Mouse (Mus musculus): ENCODE data around the gene Gm3448. TPM values are rescaled to one million over a fixed set of nuclear protein-coding genes. Genes with fewer than 3 reads are reported as not detected.

The Gm3448 gene
- polyA plus RNA-seq (2017; shearing (Covaris generic)) = 2.0 TPM

GRCm38 (mm10) chr17:15041175-15041729 is at the start of gene Gm3448, which contains the start of the genes Ermard and Tcte3:
Gene Gm3448 (minus strand): TSS chr17:15041537.
Gene Ermard (plus strand): TSS chr17:15041208.
Gene Tcte3 (minus strand): TSS chr17:15041488.

GRCm38 (mm10) chr17:15009706-15010413 is 31.5 kb downstream of the Gm3448 start, which contains the start of gene Gm3435:
Gene Gm3435 (plus strand): TSS chr17:15010176.

GRCm38 (mm10) chr17:14978362-14979038 is 62.8 kb downstream of the Gm3448 start, which contains the start of the genes 9030025P20Rik and Gm3417:
Gene 9030025P20Rik (plus strand): TSS chr17:14978468.
Gene Gm3417 (minus strand): TSS chr17:14978790.

GRCm38 (mm10) chr17:14960951-14961556 is 80.3 kb downstream of the Gm3448 start, which contains the start of gene Phf10:
Gene Phf10 (minus strand): TSS chr17:14961273.

Other genes with a start within 250 kb of the Gm3448 start
- gene Wdr27, start 98.4 kb downstream of the Gm3448 start, polyA plus RNA-seq (2017; shearing (Covaris generic)) = 2.2 TPM
- 40.9 TPM for gene 1600012H06Rik, start 98.4 kb downstream of the Gm3448 start, polyA plus RNA-seq (2017; shearing (Covaris generic))
- gene Phf10, start 80.3 kb downstream of the Gm3448 start, polyA plus RNA-seq (2017; shearing (Covaris generic)) = 6.5 TPM
- gene 9030025P20Rik, start 63.1 kb downstream of the Gm3448 start, polyA plus RNA-seq (2017; shearing (Covaris generic)) = 20.1 TPM
- not detected for gene Gm3417, start 62.7 kb downstream of the Gm3448 start, polyA plus RNA-seq (2017; shearing (Covaris generic))
- 11.0 TPM for gene Gm3435, start 31.4 kb downstream of the Gm3448 start, polyA plus RNA-seq (2017; shearing (Covaris generic))
- gene Ermard, start 329 bp downstream of the Gm3448 start, polyA plus RNA-seq (2017; shearing (Covaris generic)) = 170 TPM
- gene Tcte3, start within 50 bp of the Gm3448 start, polyA plus RNA-seq (2017; shearing (Covaris generic)) = 2.8 TPM